Mouse (Mus musculus) naive thymus-derived CD4-positive, alpha-beta T cell, adult 2 months (primary cell): Measurements from ENCODE around the gene Gdf3.
"Not testable (repeated sequence)": the region's sequence is repeated elsewhere in the genome, so short reads cannot be mapped to it uniquely, and the experiment has no call there.

Experiments
- DNase-seq: peaks from one replicate; pipeline ENCODE4 v3.0.0-alpha.2; 2011; ENCODE audit warnings: low read depth

Gene Gdf3

GRCm38 (mm10) chr6:122609771-122610170 lies at the start of gene Gdf3:
TSS of gene Gdf3 (minus strand) at chr6:122610087.
- DNase-seq = no peak

- DNase-seq = peak; percentile 18
Measured at GRCm38 (mm10) chr6:122659567-122659966, 49.7 kb upstream of the Gdf3 start.

- DNase-seq = no peak
Measured at GRCm38 (mm10) chr6:122657630-122658029, 47.7 kb upstream of the Gdf3 start.

GRCm38 (mm10) chr6:122654301-122654700 lies 44.4 kb upstream of the Gdf3 start:
- peak; percentile 13 for DNase-seq

GRCm38 (mm10) chr6:122650398-122650980 lies 40.6 kb upstream of the Gdf3 start:
- DNase-seq = no peak

GRCm38 (mm10) chr6:122649903-122650302 lies 40.0 kb upstream of the Gdf3 start:
- no peak for DNase-seq

- not testable (repeated sequence) for DNase-seq
Measured at GRCm38 (mm10) chr6:122644196-122644595, 34.3 kb upstream of the Gdf3 start.

- DNase-seq = not testable (repeated sequence)
Measured at GRCm38 (mm10) chr6:122637566-122637965, 27.7 kb upstream of the Gdf3 start.

GRCm38 (mm10) chr6:122636666-122637065 lies 26.8 kb upstream of the Gdf3 start:
- DNase-seq = no peak

- no peak for DNase-seq
Measured at GRCm38 (mm10) chr6:122635315-122635714, 25.4 kb upstream of the Gdf3 start.

GRCm38 (mm10) chr6:122633411-122633810 lies 23.5 kb upstream of the Gdf3 start:
- peak; percentile 18 for DNase-seq

GRCm38 (mm10) chr6:122627469-122628108 lies 17.7 kb upstream of the Gdf3 start:
- DNase-seq = no peak

GRCm38 (mm10) chr6:122626110-122626509 lies 16.2 kb upstream of the Gdf3 start, which contains the start of gene Dppa3:
TSS of gene Dppa3 (plus strand) at chr6:122626410.
- DNase-seq = no peak

- DNase-seq = no peak
Measured at GRCm38 (mm10) chr6:122625156-122625555, 15.3 kb upstream of the Gdf3 start.

GRCm38 (mm10) chr6:122624480-122624879 lies 14.6 kb upstream of the Gdf3 start:
- DNase-seq = no peak

GRCm38 (mm10) chr6:122621066-122621465 lies 11.2 kb upstream of the Gdf3 start:
- no peak for DNase-seq

- DNase-seq = no peak
Measured at GRCm38 (mm10) chr6:122616022-122616421, 6.1 kb upstream of the Gdf3 start.

- peak; percentile 53 for DNase-seq
Measured at GRCm38 (mm10) chr6:122614047-122614446, 4.2 kb upstream of the Gdf3 start.

- no peak for DNase-seq
Measured at GRCm38 (mm10) chr6:122612426-122612825, 2.5 kb upstream of the Gdf3 start.

GRCm38 (mm10) chr6:122609377-122609728 lies 534 bp downstream of the Gdf3 start:
- DNase-seq = no peak

GRCm38 (mm10) chr6:122608434-122609376 lies 1.2 kb downstream of the Gdf3 start:
- no peak for DNase-seq

- DNase-seq = no peak
Measured at GRCm38 (mm10) chr6:122607700-122608099, 2.2 kb downstream of the Gdf3 start.

- no peak for DNase-seq
Measured at GRCm38 (mm10) chr6:122606661-122607060, 3.2 kb downstream of the Gdf3 start.
